Mouse (Mus musculus) midbrain, embryonic 16.5 days (tissue): Measurements from ENCODE around the gene Smim27. TPM values are rescaled to one million over a fixed set of nuclear protein-coding genes. Genes with fewer than 3 reads are reported as not detected.

Source experiments
- ATAC-seq: fragments of 200-750 bp; cut with Nextera tagmentation; 2 replicates; pipeline ENCODE4 v1.8.0; 2017; ENCODE audit warnings: moderate TSS enrichment
- H3K27ac ChIP-seq: fragments of 300-500 bp; sonication (generic); 2 replicates; pipeline ENCODE4 v1.5.1; 2014; ENCODE audit warnings: mild to moderate bottlenecking, low read length, mixed read lengths
- H3K27me3 ChIP-seq: fragments of 300-500 bp; sonication (generic); 2 replicates; pipeline ENCODE4 v1.6.1; 2014; ENCODE audit warnings: low read depth, low read length, mixed read lengths; ENCODE audit not compliant: control insufficient read depth, insufficient read depth
- H3K36me3 ChIP-seq: fragments of 300-500 bp; sonication (generic); 2 replicates; pipeline ENCODE4 v1.6.1; 2014; ENCODE audit warnings: mild to moderate bottlenecking, low read length, moderate library complexity, mixed read lengths; ENCODE audit not compliant: control insufficient read depth, insufficient read depth
- H3K4me1 ChIP-seq: fragments of 300-500 bp; sonication (generic); 2 replicates; pipeline ENCODE4 v1.6.1; 2014; ENCODE audit warnings: mild to moderate bottlenecking, low read length, mixed read lengths; ENCODE audit not compliant: control insufficient read depth, insufficient read depth
- H3K4me2 ChIP-seq: fragments of 300-500 bp; sonication (generic); 2 replicates; pipeline ENCODE4 v1.6.1; 2014; ENCODE audit warnings: mild to moderate bottlenecking, low read length, mixed read lengths
- H3K4me3 ChIP-seq: fragments of 300-500 bp; sonication (generic); 2 replicates; pipeline ENCODE4 v1.5.1; 2014; ENCODE audit warnings: low read depth, mild to moderate bottlenecking, low read length, moderate library complexity, mixed read lengths
- H3K9ac ChIP-seq: fragments of 300-500 bp; sonication (generic); 2 replicates; pipeline ENCODE4 v1.6.1; 2014; ENCODE audit warnings: low read depth, low read length, mixed read lengths
- H3K9me3 ChIP-seq: fragments of 300-500 bp; sonication (generic); replicated peaks from 2 replicates; pipeline ENCODE4 v1.6.1; 2014; ENCODE audit warnings: mild to moderate bottlenecking, low read length, mixed read lengths; ENCODE audit not compliant: control insufficient read depth, poor library complexity, severe bottlenecking
- WGBS: fragments of 180-500 bp; shearing (Covaris S2); extraction: QIAGEN DNeasy Blood & Tissue Kit; methylation state at CpG from one replicate; pipeline ENCODE4 v1.1.7; 2014; 5-methylcytosine and 5-hydroxymethylcytosine counted together
- polyA plus RNA-seq: library from polyadenylated mRNA; unstranded; fragments of >200 nt; fragmentation: Nextera tagmentation; extraction: Ambion mirVana; gene quantifications from 2 replicates; pipeline ENCODE4 v1.2.1, GENCODE M21; 2015

The Smim27 gene
- polyA plus RNA-seq, 1 experiment from 2014 or later: 10.1 TPM

DNA sequence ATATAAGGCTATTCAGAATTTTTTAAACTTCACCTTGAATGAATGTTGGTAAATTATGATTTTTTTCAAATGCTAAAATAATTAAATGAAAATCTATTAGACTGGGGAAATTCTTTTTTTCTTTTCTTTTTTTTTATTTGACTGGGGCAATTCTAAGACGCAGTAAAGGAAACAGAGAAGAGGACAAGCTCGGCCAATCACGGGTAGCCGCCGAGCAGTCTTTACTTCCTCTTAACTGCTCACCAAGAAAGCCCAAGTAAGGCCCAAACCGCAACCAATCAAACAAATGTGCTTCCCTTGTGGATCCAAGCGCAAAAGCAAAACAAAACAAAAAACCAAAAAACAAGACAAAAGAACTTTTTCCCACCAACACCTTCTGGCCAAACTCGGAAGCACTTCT lies 25.3 kb upstream of the Smim27 start:
- Histone ChIP-seq H3K9ac (no peak overlapping the region), H3K36me3 (no peaks in the 10 kb centered on the region), H3K9me3 (no peaks in the 10 kb centered on the region), H3K4me2 (no peak overlapping the region), H3K27me3 (no peaks in the 10 kb centered on the region), H3K4me3 (no peak overlapping the region), H3K4me1 (peaks cover 7% of the 10 kb centered on the region; the same call in 1 of the 2 replicates), H3K27ac (no peak overlapping the region)
- ATAC-seq: no peak
- 91% methylated on average over 8 of the region's 8 CpGs for WGBS

- no peaks in the 10 kb centered on the region for H3K36me3 ChIP-seq
- H3K9ac ChIP-seq: no peak overlapping the region
- ATAC-seq: no peak
- no peaks in the 10 kb centered on the region for H3K4me1 ChIP-seq
- H3K27ac ChIP-seq: no peak overlapping the region
- H3K27me3 ChIP-seq: no peaks in the 10 kb centered on the region
- WGBS: 94% methylated on average over 5 of the region's 5 CpGs
- H3K9me3 ChIP-seq: no peaks in the 10 kb centered on the region
- H3K4me2 ChIP-seq: no peak overlapping the region
- H3K4me3 ChIP-seq: no peak overlapping the region
Measured at GRCm38 (mm10) chr4:40250984-40251383, 18.4 kb upstream of the Smim27 start.

DNA sequence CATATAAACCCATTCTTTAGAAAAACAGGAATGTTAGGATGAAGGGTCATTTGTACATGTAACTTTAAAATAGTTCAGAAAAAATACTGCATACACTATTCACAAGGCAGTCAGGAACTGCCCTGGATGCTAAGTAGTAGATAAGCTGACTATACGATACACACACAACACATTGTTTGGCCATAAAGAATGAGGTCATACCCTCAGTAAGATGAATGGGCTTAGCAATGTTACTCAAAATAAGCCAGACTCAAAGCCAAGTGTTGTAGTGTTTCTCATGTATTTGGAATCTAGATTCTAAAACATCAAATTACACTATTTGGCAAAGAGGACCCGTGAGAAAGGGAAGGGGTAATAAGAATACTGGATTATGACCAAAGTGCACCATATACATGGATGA lies 15.6 kb upstream of the Smim27 start:
- Histone ChIP-seq H3K27me3 (no peaks in the 10 kb centered on the region), H3K9me3 (no peaks in the 10 kb centered on the region), H3K9ac (no peak overlapping the region), H3K4me1 (no peaks in the 10 kb centered on the region), H3K36me3 (peaks cover 4% of the 10 kb centered on the region), H3K4me3 (no peak overlapping the region), H3K4me2 (no peak overlapping the region), H3K27ac (no peak overlapping the region)
- 83% methylated on average over 2 of the region's 2 CpGs for WGBS
- ATAC-seq: no peak

DNA sequence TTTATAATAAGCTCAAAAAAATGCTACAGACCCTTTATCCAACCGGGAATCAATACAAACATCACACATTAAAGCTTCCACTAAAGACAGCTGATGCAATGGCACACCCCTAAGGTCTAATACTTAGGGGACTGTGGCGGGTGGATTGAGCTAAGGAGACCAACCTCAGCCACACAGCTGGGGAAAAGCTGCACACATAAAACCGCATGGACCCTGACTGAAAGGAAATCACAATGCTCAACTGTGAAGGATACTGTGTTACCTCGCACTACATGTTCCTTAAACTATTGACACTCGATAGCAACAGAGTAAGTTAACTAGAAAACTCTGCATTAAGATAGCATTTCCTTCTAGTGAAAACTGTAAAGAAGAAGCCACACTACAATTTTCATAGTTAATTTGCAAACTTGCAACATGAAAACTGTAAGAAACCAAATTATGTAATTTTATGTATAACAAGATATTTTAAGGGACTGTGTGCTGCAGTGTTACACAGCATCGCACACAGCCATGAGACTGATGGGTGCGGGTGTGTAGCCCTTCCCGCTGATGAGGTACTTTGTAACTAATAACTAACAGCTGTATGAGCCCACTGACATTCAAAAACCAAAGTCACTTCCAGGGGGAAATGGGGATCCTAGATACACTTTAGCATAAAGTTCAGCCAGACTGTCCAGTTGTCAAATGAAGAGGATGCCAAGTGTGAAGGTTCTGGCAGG lies 14.8 kb upstream of the Smim27 start:
- H3K4me2 ChIP-seq: no peak overlapping the region
- no peaks in the 10 kb centered on the region for H3K27me3 ChIP-seq
- H3K9me3 ChIP-seq: no peaks in the 10 kb centered on the region
- 90% methylated on average over 8 of the region's 8 CpGs for WGBS
- H3K27ac ChIP-seq: no peak overlapping the region
- no peak for ATAC-seq
- H3K4me3 ChIP-seq: no peak overlapping the region
- no peak overlapping the region for H3K9ac ChIP-seq
- no peaks in the 10 kb centered on the region for H3K4me1 ChIP-seq
- H3K36me3 ChIP-seq: peaks cover 10% of the 10 kb centered on the region

DNA sequence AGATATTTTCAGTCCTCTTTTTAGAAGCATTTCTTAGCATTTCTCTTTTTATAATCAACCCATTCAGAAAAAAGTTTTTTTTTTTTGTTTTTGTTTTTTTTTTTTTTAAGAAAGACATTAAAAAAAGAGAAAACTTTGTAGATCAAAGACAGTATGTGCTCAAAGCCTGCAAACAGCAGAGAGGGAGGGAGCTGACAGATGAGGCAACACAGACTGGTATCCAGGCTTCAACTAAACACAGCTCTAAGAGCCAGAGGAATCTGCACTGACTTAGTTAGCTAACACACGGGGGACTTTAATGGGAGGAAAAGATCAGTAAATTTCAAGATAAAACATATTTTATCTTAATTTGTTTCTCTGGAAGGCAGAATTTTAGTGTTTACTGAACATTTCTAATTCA lies 5.1 kb upstream of the Smim27 start:
- Histone ChIP-seq H3K36me3 (peaks cover 24% of the 10 kb centered on the region), H3K9me3 (no peaks in the 10 kb centered on the region), H3K4me1 (peaks cover 18% of the 10 kb centered on the region), H3K4me2 (no peak overlapping the region), H3K27ac (no peak overlapping the region), H3K4me3 (no peak overlapping the region), H3K27me3 (no peaks in the 10 kb centered on the region), H3K9ac (no peak overlapping the region)
- no peak for ATAC-seq
- 88% methylated on average over 1 of the region's 1 CpGs for WGBS

DNA sequence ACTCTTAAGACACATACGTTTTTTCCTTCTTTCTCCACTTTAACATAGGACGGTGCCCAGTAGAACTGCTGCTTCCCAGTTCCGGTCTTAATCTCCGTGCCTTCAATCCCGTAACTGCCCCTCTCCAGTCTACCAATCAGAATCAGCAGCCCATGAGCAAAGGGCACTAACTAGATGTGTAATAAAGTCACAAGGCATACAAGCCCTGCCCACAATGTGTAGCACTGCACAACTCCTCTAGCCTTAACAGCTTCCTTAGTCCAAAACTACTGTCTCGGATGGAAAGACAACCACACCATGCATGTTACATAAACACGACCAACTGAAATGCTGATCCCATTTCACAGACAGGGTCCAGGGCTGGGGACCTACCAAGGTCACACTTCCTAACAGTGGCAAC lies 1.7 kb upstream of the Smim27 start:
- peaks cover 20% of the 10 kb centered on the region for H3K4me1 ChIP-seq
- ATAC-seq: peak; percentile 9; the same call in 1 of the 2 replicates
- H3K9ac ChIP-seq: peak overlapping the region; percentile 90
- H3K4me2 ChIP-seq: peak overlapping the region; percentile 83
- peak overlapping the region; percentile 97 for H3K27ac ChIP-seq
- H3K9me3 ChIP-seq: no peaks in the 10 kb centered on the region
- 73% methylated on average over 7 of the region's 7 CpGs for WGBS
- peak overlapping the region; percentile 86 for H3K4me3 ChIP-seq
- no peaks in the 10 kb centered on the region for H3K27me3 ChIP-seq
- peaks cover 3% of the 10 kb centered on the region for H3K36me3 ChIP-seq

GRCm38 (mm10) chr4:40268204-40268813 lies 1.1 kb upstream of the Smim27 start:
- peak overlapping the region; percentile 83 for H3K4me2 ChIP-seq
- ATAC-seq: peak; percentile 81
- peak overlapping the region; percentile 90 for H3K9ac ChIP-seq
- H3K4me1 ChIP-seq: peaks cover 20% of the 10 kb centered on the region
- no peaks in the 10 kb centered on the region for H3K27me3 ChIP-seq
- H3K4me3 ChIP-seq: peak overlapping the region; percentile 86
- H3K27ac ChIP-seq: peak overlapping the region; percentile 97
- H3K9me3 ChIP-seq: no peaks in the 10 kb centered on the region
- no peaks in the 10 kb centered on the region for H3K36me3 ChIP-seq
- WGBS: 2% methylated on average over 48 of the region's 50 CpGs

DNA sequence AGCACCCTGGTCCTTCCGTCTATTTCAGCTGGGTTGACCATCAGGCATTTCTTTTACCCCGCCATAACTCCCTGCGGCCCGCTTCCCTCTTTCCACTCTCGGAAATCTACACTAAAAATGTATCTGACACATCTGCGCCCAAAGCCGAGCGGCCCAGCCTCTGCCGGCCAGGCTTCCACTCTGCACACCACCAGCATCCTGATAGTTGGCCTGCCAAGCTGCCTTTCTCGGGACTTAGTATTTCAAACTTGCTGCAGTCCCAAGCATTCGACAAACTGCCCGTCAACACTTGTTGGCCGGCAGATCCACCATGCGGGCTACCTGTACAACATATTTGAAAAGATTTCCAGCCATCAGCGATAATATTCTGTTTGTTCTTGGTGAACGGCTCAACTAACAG lies 544 bp upstream of the Smim27 start:
- H3K4me3 ChIP-seq: peak overlapping the region; percentile 86
- H3K9ac ChIP-seq: peak overlapping the region; percentile 90
- H3K27ac ChIP-seq: peak overlapping the region; percentile 97
- no peaks in the 10 kb centered on the region for H3K36me3 ChIP-seq
- H3K4me2 ChIP-seq: peak overlapping the region; percentile 83
- WGBS: under 1% methylated on average over 16 of the region's 16 CpGs
- peak; percentile 20 for ATAC-seq
- peaks cover 20% of the 10 kb centered on the region for H3K4me1 ChIP-seq
- no peaks in the 10 kb centered on the region for H3K27me3 ChIP-seq
- H3K9me3 ChIP-seq: no peaks in the 10 kb centered on the region

- peak overlapping the region; percentile 8; the same call in 1 of the 2 replicates for H3K27ac ChIP-seq
- WGBS: under 1% methylated on average over 21 of the region's 21 CpGs
- no peaks in the 10 kb centered on the region for H3K27me3 ChIP-seq
- H3K4me3 ChIP-seq: peak overlapping the region; percentile 65
- peak overlapping the region; percentile 62 for H3K4me2 ChIP-seq
- H3K36me3 ChIP-seq: no peaks in the 10 kb centered on the region
- peaks cover 11% of the 10 kb centered on the region for H3K4me1 ChIP-seq
- H3K9me3 ChIP-seq: no peaks in the 10 kb centered on the region
- ATAC-seq: peak; percentile 74
- peak overlapping the region; percentile 71 for H3K9ac ChIP-seq
Measured at GRCm38 (mm10) chr4:40278880-40279275, 9.5 kb downstream of the Smim27 start.
